Mouse (Mus musculus) ZHBTc4 (cell line): ENCODE measurements at regions not wholly inside any gene's neighbourhood (a gene's known extent, or its start where the extent isn't known, plus 50 kb on each side); places are given as distances from the start of the nearest gene placed in this dataset.

Experiments
- DNase-seq: peaks from one replicate; pipeline ENCODE4 v3.0.0-alpha.2; 2011; ENCODE audit warnings: low read depth, low spot score

DNA sequence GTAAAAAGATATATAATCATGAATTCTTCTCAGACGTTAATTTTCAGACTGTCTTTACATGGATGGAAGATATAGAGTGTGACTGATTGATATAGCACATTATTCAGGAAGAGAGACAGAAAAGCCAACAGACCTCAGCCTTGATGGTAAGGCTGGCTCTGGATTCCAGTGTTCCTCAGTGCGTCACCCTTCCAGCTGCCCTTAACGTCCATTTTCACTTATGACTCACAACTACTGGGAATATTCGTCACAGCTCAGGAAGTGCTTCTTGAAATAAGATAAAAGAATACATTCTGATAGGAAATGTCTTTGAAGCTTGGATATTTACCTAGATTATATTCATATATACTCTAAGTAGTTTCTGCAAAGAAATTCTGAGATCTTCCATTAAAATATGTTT, 923.8 kb downstream of the Flrt2 start:
- no peak for DNase-seq

- DNase-seq, result peak; percentile 40
Measured at GRCm38 (mm10) chr12:96617226-96617625, 925.2 kb downstream of the Flrt2 start.
